Mouse (Mus musculus): ENCODE results near the gene Gpr146. TPM values are rescaled to one million over a fixed set of nuclear protein-coding genes. Genes with fewer than 3 reads are reported as not detected.

The Gpr146 gene
- total RNA-seq (2023) = 10 to 100 TPM; 11.5 to 12.2 TPM

GRCm38 (mm10) chr5:139377468-139378270 is at the start of gene Gpr146:
TSS of gene Gpr146 (plus strand) at chr5:139377697.

GRCm38 (mm10) chr5:139351134-139351533 is 26.4 kb upstream of the Gpr146 start, which contains the start of gene Cox19:
TSS of gene Cox19 (minus strand) at chr5:139351418.

DNA sequence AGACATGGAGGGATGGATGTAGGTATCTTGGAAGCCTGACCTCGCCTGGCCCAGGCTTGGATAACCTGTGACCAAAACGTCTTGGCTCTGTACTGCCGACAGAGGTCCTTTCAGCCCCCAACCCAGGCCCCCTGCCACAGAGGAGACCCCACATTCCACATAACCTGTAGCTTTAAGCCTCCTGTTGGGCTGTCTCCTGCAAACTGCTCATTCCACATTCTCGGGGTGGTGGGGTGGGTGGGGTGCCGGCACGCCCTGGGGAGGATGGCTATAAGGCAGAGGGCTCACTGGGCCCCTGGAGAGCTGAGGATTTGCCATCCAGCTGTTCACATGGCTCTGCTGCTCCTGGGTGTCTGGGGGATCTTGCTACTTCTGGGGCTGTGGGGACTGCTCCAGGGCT is 25.2 kb upstream of the Gpr146 start, which contains the start of gene Cyp2w1:
Cyp2w1 (plus strand) TSS at position 301 of the 400 bp plus-strand sequence.

DNA sequence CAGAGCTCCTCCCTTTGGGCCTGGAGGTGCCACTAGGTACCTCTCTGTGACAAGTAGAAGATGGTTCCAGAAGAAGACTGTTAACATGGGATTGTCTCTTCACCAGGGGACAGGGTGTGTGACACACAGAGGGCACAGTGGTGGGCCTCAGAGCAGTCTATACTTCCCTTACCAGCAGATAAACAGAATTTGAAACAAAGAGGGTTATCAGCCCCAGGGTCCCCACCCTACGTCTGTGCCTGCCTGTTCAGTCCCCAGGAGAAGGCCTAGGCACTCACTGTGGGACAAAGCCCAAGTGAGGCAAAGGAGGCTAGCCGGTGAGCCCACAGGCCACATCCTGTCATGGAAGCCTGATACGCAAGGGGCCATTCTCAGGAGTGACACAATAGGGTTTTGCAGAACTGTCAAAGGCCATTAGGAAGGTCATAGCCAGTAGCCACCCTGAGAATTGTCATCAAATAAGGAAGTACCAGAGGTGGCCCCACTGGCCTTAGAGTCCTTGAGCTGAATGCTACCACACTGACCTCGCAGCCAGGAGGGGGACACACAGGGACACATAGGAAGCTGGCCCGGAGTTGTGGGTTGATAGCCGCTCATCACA is 27.4 kb downstream of the Gpr146 start, which contains the start of gene C130050O18Rik:
C130050O18Rik (plus strand) TSS at position 480 of the 601 bp plus-strand sequence.

DNA sequence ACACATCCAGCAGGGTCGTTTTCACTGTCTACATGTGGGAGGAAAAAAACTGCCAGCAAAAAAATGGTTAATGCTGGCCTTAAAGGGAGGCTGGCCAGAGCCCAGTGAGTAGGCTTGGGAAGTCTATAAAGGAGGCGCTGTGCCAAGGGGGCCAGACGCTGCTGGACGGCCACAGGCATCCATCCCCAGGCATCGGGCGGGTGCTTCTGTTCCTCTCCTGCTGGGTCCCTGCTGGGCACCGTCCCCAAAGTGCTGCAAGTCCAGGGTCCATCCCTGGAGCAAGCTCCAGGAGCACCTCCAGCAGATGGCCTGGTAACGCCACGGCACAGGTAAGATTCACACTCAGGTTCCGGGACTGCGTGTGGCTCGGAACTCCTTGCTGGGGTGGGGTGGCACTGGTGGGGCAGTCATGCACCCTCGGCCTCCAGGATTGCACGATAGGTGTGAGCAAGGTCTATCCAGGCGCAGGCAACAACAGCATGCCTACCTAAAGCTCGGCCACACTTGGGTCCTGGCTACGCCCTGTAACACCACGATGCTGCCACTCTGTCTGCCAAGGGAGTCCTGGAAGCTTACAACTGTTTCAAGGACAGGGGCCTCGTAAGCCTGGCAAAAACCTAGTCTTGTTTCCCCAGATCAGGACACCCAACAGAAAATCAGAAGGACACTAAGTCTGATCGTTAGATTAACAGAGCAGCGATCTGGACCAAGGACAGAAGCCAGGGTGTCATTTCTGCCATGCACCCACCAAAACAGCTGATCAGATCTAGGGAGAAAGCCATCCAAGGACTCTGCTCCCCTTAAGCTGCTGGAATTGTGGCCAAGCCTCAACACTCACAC is 45.7 kb downstream of the Gpr146 start, which contains the start of gene Gper1:
Gper1 (plus strand) TSS at position 126 of the 840 bp plus-strand sequence.

Other genes starting within 250 kb of the Gpr146 start
- 10 to 100 TPM; 10.6 to 10.7 TPM for gene Prkar1b, start 227.7 kb upstream of the Gpr146 start, total RNA-seq (2023)
- 1 to 10 TPM; 7.7 to 8.4 TPM for gene Dnaaf5, start 227.5 kb upstream of the Gpr146 start, total RNA-seq (2023)
- 100 to 1,000 TPM in 1 of 2 experiments, 10 to 100 TPM in 1; 94.6 to 106 TPM for gene Sun1, start 177.1 kb upstream of the Gpr146 start, total RNA-seq (2023)
- 10 to 100 TPM; 27.8 to 28.1 TPM for gene Get4, start 125.4 kb upstream of the Gpr146 start, total RNA-seq (2023)
- 100 to 1,000 TPM; 192 to 194 TPM for gene Adap1, start 52.1 kb upstream of the Gpr146 start, total RNA-seq (2023)
- 10 to 100 TPM; 23.0 to 34.9 TPM for gene Cox19, start 26.3 kb upstream of the Gpr146 start, total RNA-seq (2023)
- gene Cyp2w1, start 25.1 kb upstream of the Gpr146 start, total RNA-seq (2023) = not detected
- 10 to 100 TPM; 64.5 to 66.6 TPM for gene C130050O18Rik, start 27.6 kb downstream of the Gpr146 start, total RNA-seq (2023)
- 1 to 10 TPM in 1 of 2 experiments, under 1 TPM in 1; 0.39 to 1.3 TPM for gene Gper1, start 45.5 kb downstream of the Gpr146 start, total RNA-seq (2023)
- gene 3110082I17Rik, start 82.8 kb downstream of the Gpr146 start, total RNA-seq (2023) = 10 to 100 TPM; 30.3 to 31.7 TPM
- 100 to 1,000 TPM; 125 to 129 TPM for gene Zfand2a, start 106.9 kb downstream of the Gpr146 start, total RNA-seq (2023)
- gene Uncx, start 165.8 kb downstream of the Gpr146 start, total RNA-seq (2023) = not detected

All from monocyte, adult 59 days (primary cell).